Mouse (Mus musculus) ZHBTc4 (cell line): ENCODE results near the gene Ociad2.

Source experiments
- DNase-seq: peaks from one replicate; pipeline ENCODE4 v3.0.0-alpha.2; 2011; ENCODE audit warnings: low read depth, low spot score

Gene Ociad2

GRCm38 (mm10) chr5:73340723-73341235, at the start of gene Ociad2:
Gene Ociad2 (minus strand): TSS chr5:73341028.
- no peak for DNase-seq

GRCm38 (mm10) chr5:73383647-73383970, 42.8 kb upstream of the Ociad2 start:
- DNase-seq = no peak

GRCm38 (mm10) chr5:73382737-73383646, 42.2 kb upstream of the Ociad2 start:
- peak; percentile 86 for DNase-seq

- no peak for DNase-seq
Measured at GRCm38 (mm10) chr5:73381976-73382540, 41.2 kb upstream of the Ociad2 start.

- no peak for DNase-seq
Measured at GRCm38 (mm10) chr5:73381510-73381909, 40.7 kb upstream of the Ociad2 start.

- no peak for DNase-seq
Measured at GRCm38 (mm10) chr5:73380829-73381228, 40.0 kb upstream of the Ociad2 start.

GRCm38 (mm10) chr5:73379908-73380307, 39.1 kb upstream of the Ociad2 start:
- DNase-seq = peak; percentile 84

- no peak for DNase-seq
Measured at GRCm38 (mm10) chr5:73376491-73376890, 35.7 kb upstream of the Ociad2 start.

GRCm38 (mm10) chr5:73376041-73376440, 35.2 kb upstream of the Ociad2 start:
- DNase-seq = peak; percentile 40

GRCm38 (mm10) chr5:73373184-73373583, 32.4 kb upstream of the Ociad2 start:
- DNase-seq = no peak

- DNase-seq = no peak
Measured at GRCm38 (mm10) chr5:73372601-73373000, 31.8 kb upstream of the Ociad2 start.

GRCm38 (mm10) chr5:73369731-73370130, 28.9 kb upstream of the Ociad2 start:
- DNase-seq = no peak

GRCm38 (mm10) chr5:73368845-73369447, 28.1 kb upstream of the Ociad2 start:
- peak; percentile 51 for DNase-seq

- peak; percentile 89 for DNase-seq
Measured at GRCm38 (mm10) chr5:73367906-73368305, 27.1 kb upstream of the Ociad2 start.

- no peak for DNase-seq
Measured at GRCm38 (mm10) chr5:73364107-73364864, 23.5 kb upstream of the Ociad2 start.

- DNase-seq = no peak
Measured at GRCm38 (mm10) chr5:73362791-73363190, 22.0 kb upstream of the Ociad2 start.

- DNase-seq = no peak
Measured at GRCm38 (mm10) chr5:73362338-73362737, 21.5 kb upstream of the Ociad2 start.

GRCm38 (mm10) chr5:73360240-73360639, 19.4 kb upstream of the Ociad2 start:
- DNase-seq = peak; percentile 43

GRCm38 (mm10) chr5:73359752-73360141, 18.9 kb upstream of the Ociad2 start:
- peak; percentile 69 for DNase-seq

GRCm38 (mm10) chr5:73359134-73359751, 18.4 kb upstream of the Ociad2 start:
- DNase-seq = no peak

GRCm38 (mm10) chr5:73355393-73355792, 14.6 kb upstream of the Ociad2 start:
- no peak for DNase-seq
